Mouse (Mus musculus) liver, embryonic 13.5 days (tissue): ENCODE results near the gene Ier2. TPM values are rescaled to one million over a fixed set of nuclear protein-coding genes. Genes with fewer than 3 reads are reported as not detected.

Experiments
- ATAC-seq: fragments of 200-750 bp; cut with Nextera tagmentation; 2 replicates; pipeline ENCODE4 v1.8.0; 2017; ENCODE audit warnings: low read depth, mild to moderate bottlenecking, moderate number of reproducible peaks, moderate library complexity
- DNase-seq: peaks from one replicate; pipeline ENCODE4 v3.0.0; 2022
- H3K27ac ChIP-seq: fragments of 300-500 bp; sonication (generic); 2 replicates; pipeline ENCODE4 v1.5.1; 2015; ENCODE audit warnings: moderate library complexity, mild to moderate bottlenecking, inconsistent platforms
- H3K27me3 ChIP-seq: fragments of 300-500 bp; sonication (generic); 2 replicates; pipeline ENCODE4 v1.6.1; 2015; ENCODE audit warnings: mild to moderate bottlenecking, inconsistent platforms
- H3K36me3 ChIP-seq: fragments of 300-500 bp; sonication (generic); 2 replicates; pipeline ENCODE4 v1.6.1; 2015; ENCODE audit warnings: mild to moderate bottlenecking, inconsistent platforms
- H3K4me1 ChIP-seq: fragments of 300-500 bp; sonication (generic); replicated peaks from 2 replicates; pipeline ENCODE4 v1.6.1; 2015; ENCODE audit warnings: inconsistent platforms
- H3K4me2 ChIP-seq: fragments of 300-500 bp; sonication (generic); 2 replicates; pipeline ENCODE4 v1.6.1; 2015; ENCODE audit warnings: inconsistent platforms, mild to moderate bottlenecking, moderate library complexity
- H3K4me3 ChIP-seq: fragments of 300-500 bp; sonication (generic); replicated peaks from 2 replicates; pipeline ENCODE4 v1.5.1; 2015; ENCODE audit warnings: mild to moderate bottlenecking, inconsistent platforms
- H3K9ac ChIP-seq: fragments of 300-500 bp; sonication (generic); 2 replicates; pipeline ENCODE4 v1.6.1; 2015; ENCODE audit warnings: mild to moderate bottlenecking, inconsistent platforms
- H3K9me3 ChIP-seq: fragments of 300-500 bp; sonication (generic); replicated peaks from 2 replicates; pipeline ENCODE4 v1.6.1; 2016; ENCODE audit warnings: inconsistent platforms
- WGBS: fragments of 180-500 bp; shearing (Covaris S2); methylation state at CpG from one replicate; pipeline ENCODE4 v1.1.7; 2015; ENCODE audit not compliant: insufficient replicate concordance; 5-methylcytosine and 5-hydroxymethylcytosine counted together
- polyA plus RNA-seq: library from polyadenylated mRNA; unstranded; fragments of >200 nt; fragmentation: Nextera tagmentation; extraction: Ambion mirVana; gene quantifications from 2 replicates; pipeline ENCODE4 v1.2.1, GENCODE M21; 2015

Ier2 gene
- polyA plus RNA-seq, 1 experiment from 2014 or later: 20.5 TPM

DNA sequence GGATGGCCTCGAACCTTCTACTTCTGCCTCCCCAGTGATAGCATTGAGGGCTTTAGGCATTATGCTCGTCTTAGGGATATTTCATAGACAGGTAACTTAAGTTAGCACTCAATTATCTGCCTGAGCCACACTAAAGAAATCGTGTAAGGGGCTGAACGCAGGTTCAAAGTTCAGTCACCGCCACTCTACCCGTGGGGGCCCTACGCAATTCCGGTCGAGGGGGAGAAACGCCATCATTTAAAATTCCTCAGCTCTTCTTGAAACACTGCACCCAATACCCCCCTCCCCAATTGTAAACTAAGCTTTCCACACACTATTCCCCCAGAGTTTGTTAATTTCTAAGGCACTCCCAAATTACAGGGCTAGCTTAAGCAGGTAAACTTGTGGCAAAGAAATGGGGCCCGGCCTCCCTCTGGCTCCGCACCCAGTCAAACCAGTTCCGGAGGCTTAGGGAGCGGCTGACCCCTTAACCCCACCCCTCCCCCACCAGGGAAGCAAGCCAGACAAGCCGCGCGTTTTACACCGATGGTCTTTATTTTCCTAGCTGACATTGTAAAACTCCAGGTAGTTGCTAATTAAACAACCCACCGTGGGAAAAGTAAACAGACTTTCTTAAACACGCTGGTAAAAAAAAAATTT, 1.7 kb downstream of the Ier2 start:
- no peak for DNase-seq
- Histone ChIP-seq H3K36me3 (no peaks in the 10 kb centered on the region), H3K27ac (peak overlapping the region; percentile 98), H3K4me1 (peaks cover 83% of the 10 kb centered on the region), H3K9ac (peak overlapping the region; percentile 93), H3K4me2 (peak overlapping the region; percentile 99), H3K4me3 (peak overlapping the region; percentile 81), H3K9me3 (no peaks in the 10 kb centered on the region), H3K27me3 (peaks cover 4% of the 10 kb centered on the region; the same call in 1 of the 2 replicates)
- no peak for ATAC-seq
- 1% methylated on average over 20 of the region's 20 CpGs for WGBS

DNA sequence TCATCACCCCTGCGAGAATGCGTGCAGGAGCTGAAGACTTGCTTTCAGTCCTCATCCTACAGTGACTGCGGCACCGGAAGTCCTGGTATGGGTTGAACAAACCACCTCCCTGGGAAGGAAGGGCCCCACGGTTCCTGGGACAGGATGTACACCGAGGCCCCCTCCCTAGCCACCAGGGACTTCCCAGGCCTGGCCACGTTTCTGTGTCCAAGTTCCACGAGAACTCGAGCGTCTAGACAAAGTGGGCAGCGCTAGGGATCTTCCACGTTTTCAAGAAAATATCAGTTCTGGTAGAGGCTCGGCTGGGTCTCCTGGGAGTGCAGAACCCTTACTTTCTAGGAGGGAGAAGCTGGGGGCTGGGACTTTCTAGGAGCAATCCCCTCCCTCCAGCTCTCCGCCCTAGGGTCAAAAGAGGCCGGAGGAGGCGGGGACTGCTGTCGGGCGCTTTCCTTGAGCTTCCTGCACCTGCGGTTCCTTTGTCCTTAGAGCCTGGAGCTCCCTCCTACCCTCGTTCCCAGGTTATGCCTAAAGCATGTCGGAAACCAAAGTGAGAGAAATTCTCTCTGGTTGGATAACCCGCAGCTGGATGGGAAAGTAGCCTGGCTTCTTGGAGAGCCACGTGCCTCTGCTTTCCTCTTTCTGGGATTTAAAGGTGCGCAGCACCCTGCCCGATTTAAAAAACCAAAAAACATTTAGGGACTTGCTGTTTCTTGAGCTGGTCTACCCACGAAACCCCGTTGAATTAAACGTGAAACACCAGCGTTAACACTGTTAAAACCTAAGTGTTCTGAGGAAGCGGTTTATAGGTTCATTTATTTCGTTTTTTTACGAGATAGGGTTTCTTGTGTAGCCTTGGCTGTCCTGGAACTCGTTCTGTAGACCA, 2.5 kb downstream of the Ier2 start:
- peak overlapping the region; percentile 98 for H3K27ac ChIP-seq
- DNase-seq: peak; percentile 34
- H3K36me3 ChIP-seq: no peaks in the 10 kb centered on the region
- peaks cover 83% of the 10 kb centered on the region for H3K4me1 ChIP-seq
- H3K4me2 ChIP-seq: peak overlapping the region; percentile 99
- peak overlapping the region; percentile 81 for H3K4me3 ChIP-seq
- H3K9ac ChIP-seq: peak overlapping the region; percentile 93
- no peak for ATAC-seq
- no peaks in the 10 kb centered on the region for H3K9me3 ChIP-seq
- H3K27me3 ChIP-seq: peaks cover 10% of the 10 kb centered on the region; the same call in 1 of the 2 replicates
- WGBS: 2% methylated on average over 33 of the region's 33 CpGs

DNA sequence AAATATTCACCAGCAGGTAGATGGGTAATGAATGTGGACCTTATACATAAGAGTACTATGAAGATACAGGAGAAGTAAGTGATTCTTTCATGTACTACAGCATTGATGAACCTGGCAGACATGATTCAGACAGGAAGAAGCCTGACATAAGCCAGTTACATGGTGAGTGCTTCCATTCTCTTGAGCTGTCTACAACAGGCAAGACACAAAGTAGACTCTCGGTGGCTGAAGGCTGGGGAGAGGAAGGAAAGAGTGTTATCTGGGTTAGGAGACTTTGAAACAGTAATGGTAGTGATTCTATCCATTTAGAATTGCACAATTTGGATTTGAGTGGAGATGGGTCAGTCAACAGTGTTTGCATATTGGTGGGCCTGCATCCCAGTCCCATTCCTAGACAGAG, 3.7 kb downstream of the Ier2 start:
- H3K9me3 ChIP-seq: no peaks in the 10 kb centered on the region
- H3K27me3 ChIP-seq: peaks cover 10% of the 10 kb centered on the region; the same call in 1 of the 2 replicates
- WGBS: 15% methylated on average over 1 of the region's 1 CpGs
- H3K27ac ChIP-seq: peak overlapping the region; percentile 98
- peaks cover 89% of the 10 kb centered on the region for H3K4me1 ChIP-seq
- H3K4me2 ChIP-seq: peak overlapping the region; percentile 99; the same call in 1 of the 2 replicates
- no peak overlapping the region for H3K9ac ChIP-seq
- ATAC-seq (no peak), DNase-seq (no peak)
- H3K4me3 ChIP-seq: no peak overlapping the region
- no peaks in the 10 kb centered on the region for H3K36me3 ChIP-seq

DNA sequence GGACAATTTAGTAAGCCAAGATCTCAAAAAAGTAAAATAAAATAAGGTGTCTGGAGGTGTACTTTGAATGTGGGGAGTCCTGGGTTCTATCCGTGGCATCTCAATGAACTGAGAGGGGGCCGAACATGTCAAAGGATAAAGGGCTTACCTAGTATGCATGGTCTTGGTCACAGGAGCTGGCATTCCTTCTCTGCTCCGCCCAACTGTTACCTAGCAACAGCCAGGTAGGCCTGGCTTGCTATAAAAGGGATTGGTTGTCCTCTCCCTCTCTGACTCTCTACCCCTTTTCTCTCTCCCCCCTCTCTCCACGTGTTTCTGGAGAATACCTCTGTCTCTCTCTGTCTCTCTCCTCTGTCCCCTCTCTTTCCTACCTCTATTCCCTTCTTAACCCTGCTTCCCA, 5.0 kb downstream of the Ier2 start:
- ATAC-seq (no peak), DNase-seq (no peak)

DNA sequence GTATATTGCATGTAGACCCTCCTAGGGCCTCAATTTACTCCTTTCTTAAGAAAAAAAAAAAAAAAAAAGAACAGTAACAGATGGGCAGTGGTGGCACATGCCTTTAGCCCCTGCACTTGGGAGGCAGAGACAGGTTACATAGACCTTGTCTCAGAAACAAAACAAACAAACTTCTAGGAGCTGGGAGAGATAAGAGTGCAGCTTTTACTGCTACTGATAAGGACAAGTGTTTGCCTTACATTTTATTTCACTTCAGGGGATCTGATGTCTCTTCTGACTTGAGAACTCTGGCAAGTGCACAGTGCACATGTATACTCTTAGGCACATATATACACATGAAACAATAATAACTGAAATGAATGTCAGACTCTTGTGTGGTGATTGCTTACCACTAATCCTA, 5.4 kb downstream of the Ier2 start:
- no peak for DNase-seq
- peaks cover 85% of the 10 kb centered on the region for H3K4me1 ChIP-seq
- no peaks in the 10 kb centered on the region for H3K36me3 ChIP-seq
- peaks cover 10% of the 10 kb centered on the region; the same call in 1 of the 2 replicates for H3K27me3 ChIP-seq
- peak overlapping the region; percentile 54 for H3K4me3 ChIP-seq
- H3K27ac ChIP-seq: peak overlapping the region; percentile 77
- ATAC-seq: 0 out of 2 replicates have a peak, but pooled peaks have one; percentile 5
- H3K9me3 ChIP-seq: no peaks in the 10 kb centered on the region
- H3K4me2 ChIP-seq: peak overlapping the region; percentile 81
- peak overlapping the region; percentile 69 for H3K9ac ChIP-seq

More for the DNA sequence above, 5.0 kb downstream of the Ier2 start:
- H3K4me1 ChIP-seq: peaks cover 89% of the 10 kb centered on the region
- peaks cover 10% of the 10 kb centered on the region; the same call in 1 of the 2 replicates for H3K27me3 ChIP-seq
- WGBS: 61% methylated on average over 4 of the region's 4 CpGs
- no peaks in the 10 kb centered on the region for H3K9me3 ChIP-seq
- no peaks in the 10 kb centered on the region for H3K36me3 ChIP-seq
- H3K4me2 ChIP-seq: peak overlapping the region; percentile 81
- H3K27ac ChIP-seq: peak overlapping the region; percentile 77
- no peak overlapping the region for H3K4me3 ChIP-seq
- 0 out of 2 replicates have a peak overlapping the region, but pooled peaks have one; percentile 69 for H3K9ac ChIP-seq

DNA sequence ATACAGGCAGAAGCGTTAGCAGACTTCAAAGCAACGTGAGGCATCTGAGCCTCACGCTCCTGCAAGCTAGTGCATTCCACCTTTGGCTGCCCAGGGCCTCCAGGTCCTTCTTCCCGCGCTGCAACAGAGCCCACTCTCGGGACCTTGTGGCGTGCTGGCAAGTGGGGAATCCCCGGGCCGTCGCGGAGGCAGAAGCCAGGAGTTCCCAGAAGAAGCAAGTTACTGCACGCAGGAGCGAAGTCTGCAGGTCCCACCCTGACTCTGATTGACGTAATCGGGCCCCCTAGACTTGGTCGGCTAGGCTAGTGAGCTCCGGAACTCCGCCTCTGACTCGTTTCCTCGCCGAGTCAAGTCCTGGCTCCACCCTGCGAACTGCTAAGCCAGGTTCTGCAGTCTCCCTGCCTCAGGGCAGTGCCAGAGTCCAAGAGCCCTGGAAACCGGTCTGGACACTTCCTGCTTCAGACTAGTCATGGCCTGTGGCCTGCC, 6.0 kb downstream of the Ier2 start:
- ATAC-seq: peak; percentile 69
- peak; percentile 72 for DNase-seq
- peak overlapping the region; percentile 77 for H3K27ac ChIP-seq
- WGBS: under 1% methylated on average over 23 of the region's 23 CpGs
- H3K4me2 ChIP-seq: peak overlapping the region; percentile 81
- peak overlapping the region; percentile 69 for H3K9ac ChIP-seq
- peak overlapping the region; percentile 54 for H3K4me3 ChIP-seq
- H3K36me3 ChIP-seq: no peaks in the 10 kb centered on the region
- peaks cover 10% of the 10 kb centered on the region; the same call in 1 of the 2 replicates for H3K27me3 ChIP-seq
- H3K4me1 ChIP-seq: peaks cover 80% of the 10 kb centered on the region
- no peaks in the 10 kb centered on the region for H3K9me3 ChIP-seq

DNA sequence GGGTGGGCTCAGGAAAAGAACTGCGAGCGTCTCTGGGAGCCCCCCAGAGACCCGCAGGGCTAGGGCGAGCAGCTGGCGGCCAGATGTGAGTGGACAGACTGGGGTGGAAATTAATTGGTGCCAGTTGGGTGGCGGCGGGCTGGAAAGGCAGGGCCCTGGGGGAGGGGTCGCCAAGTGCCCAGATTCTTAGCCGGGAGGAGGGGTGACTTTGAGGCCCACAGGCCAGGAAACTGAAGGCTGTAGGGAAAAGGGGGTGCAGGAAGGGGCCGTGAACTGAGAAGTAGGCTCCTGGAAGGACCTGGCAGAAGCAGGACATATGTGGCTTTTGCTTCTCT, 6.5 kb downstream of the Ier2 start:
- Histone ChIP-seq H3K4me1 (peaks cover 75% of the 10 kb centered on the region), H3K27me3 (peaks cover 10% of the 10 kb centered on the region; the same call in 1 of the 2 replicates), H3K27ac (peak overlapping the region; percentile 77), H3K36me3 (no peaks in the 10 kb centered on the region), H3K9ac (peak overlapping the region; percentile 69), H3K4me2 (peak overlapping the region; percentile 81), H3K4me3 (peak overlapping the region; percentile 54), H3K9me3 (no peaks in the 10 kb centered on the region)
- WGBS: 6% methylated on average over 10 of the region's 10 CpGs
- DNase-seq: no peak
- ATAC-seq: no peak

DNA sequence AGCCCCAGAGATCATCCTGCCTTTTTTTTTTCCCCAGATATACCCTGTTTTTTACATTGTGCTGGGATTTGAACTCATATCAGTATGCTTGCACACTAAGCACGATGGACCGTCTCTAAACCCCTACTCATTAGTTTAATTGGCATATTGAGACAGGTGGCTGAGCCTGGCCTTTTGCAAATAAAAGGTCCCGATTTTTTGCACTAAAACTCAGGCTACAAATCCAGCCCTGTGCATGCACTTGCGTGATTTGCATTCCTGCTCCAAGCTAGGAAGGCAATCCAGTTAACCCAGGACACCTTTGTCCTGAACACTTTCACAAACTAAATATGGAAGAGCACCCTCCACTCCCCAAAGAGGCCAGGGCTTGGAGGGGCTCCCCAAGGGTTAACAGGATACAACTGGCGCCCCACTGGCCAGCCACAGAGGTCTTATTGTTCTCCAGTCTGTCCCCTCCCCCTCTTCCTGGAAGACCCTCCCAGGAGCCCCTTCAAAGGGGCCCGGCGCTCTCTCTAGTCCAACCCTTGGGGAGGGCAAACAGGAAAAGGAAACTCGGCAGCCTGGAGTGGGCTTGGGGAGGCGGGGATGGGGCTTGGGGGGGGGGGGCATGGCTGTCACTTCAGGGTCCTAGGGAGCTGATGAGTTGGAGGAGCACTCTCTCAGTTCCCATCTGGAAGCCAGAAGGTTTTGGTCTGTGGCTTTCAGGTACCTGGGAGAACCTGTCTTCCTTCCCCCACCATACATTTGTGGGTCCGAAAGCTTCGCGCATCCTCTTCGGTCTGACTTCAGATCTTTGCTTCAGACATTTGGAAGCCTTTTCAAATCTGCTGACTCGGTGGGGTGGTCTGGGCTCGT, 7.1 kb downstream of the Ier2 start:
- 12% methylated on average over 15 of the region's 15 CpGs for WGBS
- no peak for ATAC-seq
- Histone ChIP-seq H3K36me3 (no peaks in the 10 kb centered on the region), H3K27ac (peak overlapping the region; percentile 77), H3K9ac (peak overlapping the region; percentile 69), H3K4me3 (peak overlapping the region; percentile 54), H3K4me1 (peaks cover 69% of the 10 kb centered on the region), H3K9me3 (no peaks in the 10 kb centered on the region), H3K27me3 (peaks cover 10% of the 10 kb centered on the region; the same call in 1 of the 2 replicates), H3K4me2 (peak overlapping the region; percentile 81)
- DNase-seq: no peak

DNA sequence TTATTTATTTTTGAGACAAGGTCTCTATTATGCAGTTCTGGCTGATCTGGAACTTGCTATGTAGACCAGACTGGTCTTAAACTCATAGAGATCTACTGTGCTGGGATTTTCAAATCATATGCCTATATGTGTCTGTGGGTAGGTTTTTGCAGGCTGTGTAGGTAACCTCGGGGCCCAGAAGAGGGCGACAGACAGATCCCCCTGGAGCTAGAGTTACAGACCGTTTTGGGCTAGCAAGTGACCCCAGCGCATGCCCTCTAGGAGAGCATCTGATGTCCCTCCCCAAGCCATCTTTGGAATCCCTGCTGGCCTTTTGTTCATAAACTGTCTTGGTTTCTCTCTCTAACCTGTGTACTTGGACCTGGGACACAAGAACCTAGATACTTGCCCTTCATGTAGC, 8.1 kb downstream of the Ier2 start:
- no peaks in the 10 kb centered on the region for H3K36me3 ChIP-seq
- no peak overlapping the region for H3K4me3 ChIP-seq
- no peak for ATAC-seq
- H3K9me3 ChIP-seq: no peaks in the 10 kb centered on the region
- DNase-seq: no peak
- 31% methylated on average over 4 of the region's 4 CpGs for WGBS
- peaks cover 10% of the 10 kb centered on the region; the same call in 1 of the 2 replicates for H3K27me3 ChIP-seq
- 0 out of 2 replicates have a peak overlapping the region, but pooled peaks have one; percentile 11 for H3K27ac ChIP-seq
- no peak overlapping the region for H3K9ac ChIP-seq
- H3K4me1 ChIP-seq: peaks cover 65% of the 10 kb centered on the region
- no peak overlapping the region for H3K4me2 ChIP-seq

DNA sequence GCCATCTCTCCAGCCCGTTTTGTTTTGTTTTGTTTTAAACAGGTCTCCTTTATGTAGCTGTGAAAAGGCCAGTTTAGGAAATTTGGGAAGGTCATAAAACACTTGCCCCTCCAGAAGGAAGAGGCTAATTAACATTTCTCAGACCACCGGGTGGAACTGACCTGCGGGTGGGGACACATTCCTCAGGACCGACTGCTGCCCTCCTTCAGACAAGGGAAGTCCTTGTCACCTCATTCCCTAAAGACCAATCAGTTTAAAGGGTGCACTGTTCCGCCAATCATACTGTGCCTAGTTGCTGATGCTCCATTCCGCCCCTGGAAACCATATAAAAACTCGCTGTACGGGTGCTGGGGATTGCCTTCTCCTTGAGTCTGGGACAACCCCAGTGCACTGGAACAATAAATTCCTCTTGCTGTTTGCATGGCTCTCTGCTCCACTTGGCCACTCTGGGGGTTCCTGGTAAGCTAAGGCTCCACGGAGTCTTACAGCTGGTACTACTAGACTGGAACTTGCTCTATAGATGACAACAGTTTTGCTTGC, 9.5 kb downstream of the Ier2 start:
- no peak for DNase-seq
- Histone ChIP-seq H3K36me3 (no peaks in the 10 kb centered on the region), H3K27me3 (peaks cover 10% of the 10 kb centered on the region; the same call in 1 of the 2 replicates), H3K4me3 (0 out of 2 replicates have a peak overlapping the region, but pooled peaks have one; percentile 3), H3K9ac (no peak overlapping the region; the same call in 1 of the 2 replicates), H3K9me3 (no peaks in the 10 kb centered on the region), H3K4me2 (peak overlapping the region; percentile 34), H3K4me1 (peaks cover 52% of the 10 kb centered on the region), H3K27ac (no peak overlapping the region)
- ATAC-seq: no peak
- 52% methylated on average over 9 of the region's 9 CpGs for WGBS
